Mouse (Mus musculus): Measurements from ENCODE around the gene Cdc42se2. TPM values are rescaled to one million over a fixed set of nuclear protein-coding genes. Genes with fewer than 3 reads are reported as not detected.

Cdc42se2 gene
- polyA plus RNA-seq, 1 experiment from 2014 or later: 98.6 TPM

- no peak overlapping the region for H3K9ac ChIP-seq (replicated peaks; ENCODE audit: low read length)
- no peak overlapping the region for H3K4me2 ChIP-seq (replicated peaks; ENCODE audit: low read depth, low read length)
- WGBS: 72% methylated on average over 8 of the region's 8 CpGs
- no peaks in the 10 kb centered on the region for H3K27me3 ChIP-seq (ENCODE audit: insufficient read depth, low read length)
- H3K4me1 ChIP-seq (ENCODE audit: insufficient read depth, low read length): no peaks in the 10 kb centered on the region
- H3K9me3 ChIP-seq (ENCODE audit: low read length): no peaks in the 10 kb centered on the region
- no peak overlapping the region for H3K4me3 ChIP-seq (ENCODE audit: low read length)
- no peaks in the 10 kb centered on the region for H3K36me3 ChIP-seq (ENCODE audit: insufficient read depth, low read length)
- H3K27ac ChIP-seq (ENCODE audit: low read length): no peak overlapping the region
- no peak for ATAC-seq (ENCODE audit: low FRiP score, low TSS enrichment)
Observed at GRCm38 (mm10) chr11:54812812-54813516, 25.5 kb upstream of the Cdc42se2 start.

GRCm38 (mm10) chr11:54812314-54812713 is 24.8 kb upstream of the Cdc42se2 start:
- no peaks in the 10 kb centered on the region for H3K4me1 ChIP-seq (ENCODE audit: insufficient read depth, low read length)

GRCm38 (mm10) chr11:54811054-54811453 is 23.6 kb upstream of the Cdc42se2 start:
- ATAC-seq (ENCODE audit: low FRiP score, low TSS enrichment): no peak
- Histone ChIP-seq H3K27ac (ENCODE audit: low read length) (no peak overlapping the region), H3K27me3 (ENCODE audit: insufficient read depth, low read length) (no peaks in the 10 kb centered on the region), H3K4me2 (replicated peaks; ENCODE audit: low read depth, low read length) (no peak overlapping the region), H3K4me1 (ENCODE audit: insufficient read depth, low read length) (no peaks in the 10 kb centered on the region), H3K36me3 (ENCODE audit: insufficient read depth, low read length) (no peaks in the 10 kb centered on the region), H3K9me3 (ENCODE audit: low read length) (no peaks in the 10 kb centered on the region), H3K4me3 (ENCODE audit: low read length) (no peak overlapping the region), H3K9ac (replicated peaks; ENCODE audit: low read length) (no peak overlapping the region)
- 65% methylated on average over 3 of the region's 3 CpGs for WGBS

More at GRCm38 (mm10) chr11:54812314-54812713, 24.8 kb upstream of the Cdc42se2 start:
- ATAC-seq (ENCODE audit: low FRiP score, low TSS enrichment): no peak
- Histone ChIP-seq H3K27me3 (ENCODE audit: insufficient read depth, low read length) (no peaks in the 10 kb centered on the region), H3K36me3 (ENCODE audit: insufficient read depth, low read length) (no peaks in the 10 kb centered on the region), H3K27ac (ENCODE audit: low read length) (no peak overlapping the region), H3K4me3 (ENCODE audit: low read length) (no peak overlapping the region), H3K9me3 (ENCODE audit: low read length) (no peaks in the 10 kb centered on the region), H3K9ac (replicated peaks; ENCODE audit: low read length) (no peak overlapping the region), H3K4me2 (replicated peaks; ENCODE audit: low read depth, low read length) (no peak overlapping the region)
- 73% methylated on average over 4 of the region's 4 CpGs for whole genome bisulfite sequencing

GRCm38 (mm10) chr11:54809582-54809981 is 22.1 kb upstream of the Cdc42se2 start:
- H3K27me3 ChIP-seq (ENCODE audit: insufficient read depth, low read length): no peaks in the 10 kb centered on the region
- H3K27ac ChIP-seq (ENCODE audit: low read length): no peak overlapping the region
- H3K9me3 ChIP-seq (ENCODE audit: low read length): no peaks in the 10 kb centered on the region
- H3K4me1 ChIP-seq (ENCODE audit: insufficient read depth, low read length): no peaks in the 10 kb centered on the region
- no peak overlapping the region for H3K4me3 ChIP-seq (ENCODE audit: low read length)
- no peak overlapping the region for H3K4me2 ChIP-seq (replicated peaks; ENCODE audit: low read depth, low read length)
- WGBS: 81% methylated on average over 5 of the region's 5 CpGs
- no peak for ATAC-seq (ENCODE audit: low FRiP score, low TSS enrichment)
- no peak overlapping the region for H3K9ac ChIP-seq (replicated peaks; ENCODE audit: low read length)
- H3K36me3 ChIP-seq (ENCODE audit: insufficient read depth, low read length): no peaks in the 10 kb centered on the region

- no peaks in the 10 kb centered on the region for H3K36me3 ChIP-seq (ENCODE audit: insufficient read depth, low read length)
- H3K4me2 ChIP-seq (replicated peaks; ENCODE audit: low read depth, low read length): no peak overlapping the region
- H3K4me3 ChIP-seq (ENCODE audit: low read length): no peak overlapping the region
- no peaks in the 10 kb centered on the region for H3K27me3 ChIP-seq (ENCODE audit: insufficient read depth, low read length)
- 88% methylated on average over 4 of the region's 4 CpGs for WGBS
- no peak overlapping the region for H3K27ac ChIP-seq (ENCODE audit: low read length)
- no peak overlapping the region for H3K9ac ChIP-seq (replicated peaks; ENCODE audit: low read length)
- H3K9me3 ChIP-seq (ENCODE audit: low read length): no peaks in the 10 kb centered on the region
- H3K4me1 ChIP-seq (ENCODE audit: insufficient read depth, low read length): no peaks in the 10 kb centered on the region
- ATAC-seq (ENCODE audit: low FRiP score, low TSS enrichment): no peak
Observed at GRCm38 (mm10) chr11:54808177-54808576, 20.7 kb upstream of the Cdc42se2 start.

DNA sequence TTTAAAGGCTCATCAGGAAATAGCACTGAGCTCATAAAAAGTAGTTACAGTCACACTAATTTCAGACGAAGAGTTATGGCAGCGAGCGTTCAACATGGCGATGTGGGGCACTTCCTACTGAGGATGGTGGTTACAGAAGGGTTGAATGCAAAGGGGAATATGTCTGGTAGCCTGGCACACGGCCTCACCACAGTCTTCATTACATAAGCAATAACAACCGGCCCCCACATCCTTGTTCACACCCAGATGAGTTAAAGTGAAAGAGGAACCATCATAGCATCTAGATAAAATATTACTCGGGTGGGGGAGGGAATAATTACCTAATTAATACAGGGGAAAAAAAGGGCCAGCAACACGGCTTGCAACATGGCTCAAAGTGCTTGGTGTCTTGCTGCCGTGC is 20.2 kb upstream of the Cdc42se2 start:
- Histone ChIP-seq H3K4me1 (ENCODE audit: insufficient read depth, low read length) (no peaks in the 10 kb centered on the region), H3K9ac (replicated peaks; ENCODE audit: low read length) (no peak overlapping the region), H3K36me3 (ENCODE audit: insufficient read depth, low read length) (no peaks in the 10 kb centered on the region), H3K9me3 (ENCODE audit: low read length) (no peaks in the 10 kb centered on the region), H3K4me2 (replicated peaks; ENCODE audit: low read depth, low read length) (no peak overlapping the region), H3K27me3 (ENCODE audit: insufficient read depth, low read length) (no peaks in the 10 kb centered on the region), H3K27ac (ENCODE audit: low read length) (no peak overlapping the region), H3K4me3 (ENCODE audit: low read length) (no peak overlapping the region)
- ATAC-seq (ENCODE audit: low FRiP score, low TSS enrichment): no peak
- WGBS: 55% methylated on average over 9 of the region's 9 CpGs

DNA sequence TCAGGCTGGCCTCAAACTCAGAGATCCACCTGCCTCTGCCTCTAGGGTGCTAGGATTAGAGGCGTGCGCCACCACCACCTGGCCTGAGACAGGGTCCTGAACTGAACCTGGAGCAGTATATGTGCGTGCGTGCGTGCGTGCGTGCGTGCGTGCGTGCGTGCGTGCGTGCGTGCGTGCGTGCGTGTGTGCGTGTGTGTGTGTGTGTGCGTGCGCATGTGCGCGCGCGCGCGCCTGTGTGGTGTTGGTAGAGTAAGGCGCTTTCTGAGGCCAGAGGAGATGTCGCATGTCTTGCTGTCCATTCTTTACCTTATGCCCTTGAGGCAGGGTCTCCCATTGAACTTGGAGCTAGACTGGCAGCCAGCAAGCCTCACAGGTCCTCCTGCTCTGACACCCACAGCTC is 19.4 kb upstream of the Cdc42se2 start:
- H3K9ac ChIP-seq (replicated peaks; ENCODE audit: low read length): no peak overlapping the region
- no peaks in the 10 kb centered on the region for H3K4me1 ChIP-seq (ENCODE audit: insufficient read depth, low read length)
- WGBS: 93% methylated on average over 21 of the region's 28 CpGs
- no peak overlapping the region for H3K27ac ChIP-seq (ENCODE audit: low read length)
- H3K36me3 ChIP-seq (ENCODE audit: insufficient read depth, low read length): no peaks in the 10 kb centered on the region
- H3K4me3 ChIP-seq (ENCODE audit: low read length): no peak overlapping the region
- no peak overlapping the region for H3K4me2 ChIP-seq (replicated peaks; ENCODE audit: low read depth, low read length)
- no peaks in the 10 kb centered on the region for H3K27me3 ChIP-seq (ENCODE audit: insufficient read depth, low read length)
- no peak for ATAC-seq (ENCODE audit: low FRiP score, low TSS enrichment)
- H3K9me3 ChIP-seq (ENCODE audit: low read length): no peaks in the 10 kb centered on the region

DNA sequence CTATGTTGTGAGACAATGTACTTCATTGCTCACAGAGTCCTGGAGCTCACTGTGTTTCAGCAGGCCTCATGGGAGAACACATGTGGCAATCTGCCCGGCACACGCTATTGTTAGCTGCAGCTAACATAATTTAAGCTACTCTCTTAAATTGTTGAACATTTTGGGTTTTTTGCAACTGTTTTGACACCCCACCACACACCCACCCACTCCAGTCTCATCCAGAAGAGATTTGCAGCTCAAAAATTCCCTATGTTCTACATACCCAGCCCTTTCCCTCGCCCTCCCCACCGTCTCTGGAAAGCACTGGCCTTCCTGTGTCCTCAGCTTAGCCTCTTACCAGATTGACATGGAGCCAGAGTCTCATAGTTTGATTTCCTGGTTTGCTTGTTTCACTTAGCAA is 17.7 kb upstream of the Cdc42se2 start:
- H3K4me2 ChIP-seq (replicated peaks; ENCODE audit: low read depth, low read length): no peak overlapping the region
- 74% methylated on average over 4 of the region's 4 CpGs for WGBS
- H3K9ac ChIP-seq (replicated peaks; ENCODE audit: low read length): no peak overlapping the region
- H3K27me3 ChIP-seq (ENCODE audit: insufficient read depth, low read length): no peaks in the 10 kb centered on the region
- H3K9me3 ChIP-seq (ENCODE audit: low read length): no peaks in the 10 kb centered on the region
- no peak for ATAC-seq (ENCODE audit: low FRiP score, low TSS enrichment)
- no peaks in the 10 kb centered on the region for H3K4me1 ChIP-seq (ENCODE audit: insufficient read depth, low read length)
- no peak overlapping the region for H3K27ac ChIP-seq (ENCODE audit: low read length)
- H3K36me3 ChIP-seq (ENCODE audit: insufficient read depth, low read length): no peaks in the 10 kb centered on the region
- H3K4me3 ChIP-seq (ENCODE audit: low read length): no peak overlapping the region

DNA sequence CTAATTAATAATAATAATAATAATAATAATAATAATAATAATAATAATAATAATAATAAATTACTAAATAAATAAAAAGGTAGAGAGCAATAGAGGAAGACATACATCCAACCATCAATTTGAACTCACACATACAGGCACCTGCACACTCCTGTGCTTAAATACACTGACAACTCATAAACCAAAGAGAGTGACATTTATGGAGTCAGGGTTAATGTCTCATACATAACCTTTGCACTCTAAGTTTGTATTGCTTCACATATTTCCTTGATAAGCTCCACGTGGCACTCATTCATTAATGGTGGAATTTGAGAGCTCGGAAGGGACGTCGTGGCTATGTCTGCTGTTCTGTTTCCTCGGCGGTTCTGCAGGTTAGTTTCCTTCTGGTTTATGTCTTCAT is 15.1 kb upstream of the Cdc42se2 start:
- Histone ChIP-seq H3K36me3 (ENCODE audit: insufficient read depth, low read length) (no peaks in the 10 kb centered on the region), H3K9me3 (ENCODE audit: low read length) (no peaks in the 10 kb centered on the region), H3K4me1 (ENCODE audit: insufficient read depth, low read length) (no peaks in the 10 kb centered on the region), H3K9ac (replicated peaks; ENCODE audit: low read length) (no peak overlapping the region), H3K4me3 (ENCODE audit: low read length) (no peak overlapping the region), H3K4me2 (replicated peaks; ENCODE audit: low read depth, low read length) (no peak overlapping the region), H3K27me3 (ENCODE audit: insufficient read depth, low read length) (no peaks in the 10 kb centered on the region), H3K27ac (ENCODE audit: low read length) (no peak overlapping the region)
- WGBS: 23% methylated on average over 6 of the region's 6 CpGs
- no peak for ATAC-seq (ENCODE audit: low FRiP score, low TSS enrichment)

DNA sequence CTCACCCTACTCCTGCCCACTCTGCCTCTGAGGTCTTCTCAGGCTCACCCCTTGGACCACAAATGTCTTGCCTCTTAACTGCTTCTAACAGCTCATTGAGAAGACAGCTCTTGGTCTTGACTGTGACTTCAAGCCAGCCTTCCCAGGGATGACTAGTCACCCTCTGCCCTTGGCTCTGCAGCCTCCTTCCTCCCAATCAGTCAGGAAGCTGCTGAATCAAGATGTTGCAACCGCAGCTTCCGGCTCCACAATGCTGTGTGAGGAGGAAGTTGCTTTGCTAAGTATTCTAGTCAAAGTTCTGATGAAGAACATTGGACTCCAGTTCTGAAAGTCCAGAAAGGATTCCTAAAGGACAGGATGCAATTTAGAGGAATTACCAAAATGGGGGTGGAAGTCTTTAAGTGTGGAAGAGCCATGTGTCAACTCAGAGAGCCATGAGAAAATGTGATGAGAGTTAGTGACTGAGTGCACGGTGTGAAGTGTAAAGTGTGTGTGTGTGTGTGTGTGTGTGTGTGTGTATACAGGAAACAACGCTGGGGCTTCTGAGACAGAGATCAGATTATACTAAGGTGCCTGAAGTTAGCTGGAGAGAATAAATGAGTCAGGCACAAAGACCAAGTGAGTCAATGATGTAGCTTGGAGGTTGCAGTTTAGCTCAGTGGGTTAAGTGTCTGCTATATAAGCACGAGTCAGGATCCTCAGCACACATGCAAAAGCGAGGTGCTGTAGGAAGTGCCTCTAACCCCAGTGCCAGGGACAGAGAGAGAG is 14.5 kb upstream of the Cdc42se2 start:
- ATAC-seq (ENCODE audit: low FRiP score, low TSS enrichment): no peak
- H3K4me3 ChIP-seq (ENCODE audit: low read length): no peak overlapping the region
- no peaks in the 10 kb centered on the region for H3K27me3 ChIP-seq (ENCODE audit: insufficient read depth, low read length)
- no peak overlapping the region for H3K27ac ChIP-seq (ENCODE audit: low read length)
- H3K36me3 ChIP-seq (ENCODE audit: insufficient read depth, low read length): no peaks in the 10 kb centered on the region
- H3K9me3 ChIP-seq (ENCODE audit: low read length): no peaks in the 10 kb centered on the region
- H3K4me1 ChIP-seq (ENCODE audit: insufficient read depth, low read length): no peaks in the 10 kb centered on the region
- H3K4me2 ChIP-seq (replicated peaks; ENCODE audit: low read depth, low read length): no peak overlapping the region
- no peak overlapping the region for H3K9ac ChIP-seq (replicated peaks; ENCODE audit: low read length)
- WGBS: 58% methylated on average over 6 of the region's 6 CpGs
